Mouse (Mus musculus) left cerebral cortex, adult 11 months (tissue): ENCODE results near the gene Ccnq.
"Not testable (repeated sequence)": the region's sequence is repeated elsewhere in the genome, so short reads cannot be mapped to it uniquely, and the experiment has no call there.

ENCODE experiments used
- DNase-seq: peaks from one replicate; pipeline ENCODE4 v3.0.0; 2022; ENCODE audit warnings: low spot score

Gene Ccnq

GRCm38 (mm10) chr11:78762201-78762600 lies 10.7 kb upstream of the Ccnq start:
- no peak for DNase-seq

GRCm38 (mm10) chr11:78761086-78761485 lies 9.6 kb upstream of the Ccnq start:
- DNase-seq = no peak

- DNase-seq = no peak
Measured at GRCm38 (mm10) chr11:78755299-78755698, 3.8 kb upstream of the Ccnq start.

DNA sequence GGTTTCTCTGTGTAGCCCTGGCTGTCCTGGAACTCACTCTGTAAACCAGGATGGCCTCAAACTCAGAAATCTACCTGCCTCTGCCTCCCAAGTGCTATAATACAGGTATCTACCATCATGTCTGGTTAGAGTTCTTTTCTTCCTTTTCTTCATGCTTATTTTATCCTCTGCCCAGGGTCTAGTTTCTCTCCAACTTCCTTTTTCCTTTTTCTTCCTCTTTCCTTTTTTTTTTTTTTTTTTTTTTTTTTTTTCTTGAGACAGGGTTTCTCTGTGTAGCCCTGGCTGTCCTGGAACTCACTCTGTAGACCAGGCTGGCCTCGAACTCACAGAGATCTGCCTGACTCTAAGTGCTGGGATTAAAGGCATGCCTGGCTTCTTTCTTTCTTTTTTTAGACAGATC lies 2.6 kb upstream of the Ccnq start:
- DNase-seq = not testable (repeated sequence)

GRCm38 (mm10) chr11:78753183-78753582 lies 1.7 kb upstream of the Ccnq start:
- DNase-seq = no peak

DNA sequence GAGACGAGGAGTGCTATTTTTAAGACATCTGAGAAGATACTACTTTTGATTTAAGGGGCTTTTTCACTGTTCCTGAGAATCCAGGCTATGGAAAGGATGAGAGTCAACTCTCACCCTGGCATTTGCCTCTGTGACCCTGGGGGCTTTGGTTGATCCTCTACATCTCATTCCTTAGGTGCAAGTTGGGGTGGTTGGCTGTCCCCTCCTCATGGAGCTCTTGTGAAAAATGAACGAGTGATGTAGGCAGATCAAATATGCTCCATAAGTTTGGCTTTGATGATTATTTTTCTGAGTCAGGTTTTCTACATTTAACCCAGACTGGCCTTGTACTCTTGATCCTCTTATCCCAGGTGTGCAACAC lies 294 bp upstream of the Ccnq start:
- DNase-seq = no peak

- no peak for DNase-seq
Measured at GRCm38 (mm10) chr11:78746264-78746663, 5.3 kb downstream of the Ccnq start.

DNA sequence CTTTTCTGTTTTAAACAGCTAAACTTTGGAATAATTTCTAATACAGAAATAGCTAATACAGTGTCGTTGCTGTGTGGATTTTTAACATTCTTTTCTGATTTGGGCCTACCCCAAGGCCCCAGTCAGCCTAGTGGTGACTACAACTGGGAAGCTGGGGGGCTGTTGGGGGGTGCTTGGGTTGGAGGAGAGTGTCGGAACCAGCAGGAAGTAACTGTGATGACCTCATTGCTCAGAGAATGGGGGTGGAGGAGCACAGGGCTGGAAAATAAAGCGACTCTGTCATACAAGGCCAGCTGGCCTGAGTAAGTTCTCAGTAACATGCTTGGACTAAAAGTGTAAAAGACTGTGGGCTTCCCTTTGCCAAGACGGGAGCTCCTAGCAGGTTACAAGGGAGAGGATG lies 6.1 kb downstream of the Ccnq start:
- DNase-seq = no peak

- no peak for DNase-seq
Measured at GRCm38 (mm10) chr11:78742461-78742860, 9.1 kb downstream of the Ccnq start.

- DNase-seq = no peak
Measured at GRCm38 (mm10) chr11:78741958-78742357, 9.6 kb downstream of the Ccnq start.

DNA sequence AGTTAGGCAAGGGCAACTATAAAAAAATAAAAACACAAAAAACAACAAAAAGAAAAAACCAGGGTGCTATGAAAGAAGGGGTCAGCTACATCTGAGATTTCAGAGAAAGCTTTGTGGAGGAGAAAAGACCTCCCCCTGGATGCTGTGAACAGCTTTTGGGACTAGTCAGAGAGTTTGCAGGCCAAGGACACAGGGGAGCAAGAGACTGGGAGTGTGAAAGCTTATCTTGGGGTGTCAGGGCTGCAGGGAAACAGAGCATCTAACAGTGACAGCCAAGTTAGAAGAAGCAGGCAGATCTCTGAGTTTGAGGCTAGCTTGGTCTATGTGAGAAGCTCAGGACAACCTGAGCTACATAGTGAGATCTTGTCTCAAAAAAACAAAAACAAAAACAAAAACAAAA lies 12.2 kb downstream of the Ccnq start:
- no peak for DNase-seq

DNA sequence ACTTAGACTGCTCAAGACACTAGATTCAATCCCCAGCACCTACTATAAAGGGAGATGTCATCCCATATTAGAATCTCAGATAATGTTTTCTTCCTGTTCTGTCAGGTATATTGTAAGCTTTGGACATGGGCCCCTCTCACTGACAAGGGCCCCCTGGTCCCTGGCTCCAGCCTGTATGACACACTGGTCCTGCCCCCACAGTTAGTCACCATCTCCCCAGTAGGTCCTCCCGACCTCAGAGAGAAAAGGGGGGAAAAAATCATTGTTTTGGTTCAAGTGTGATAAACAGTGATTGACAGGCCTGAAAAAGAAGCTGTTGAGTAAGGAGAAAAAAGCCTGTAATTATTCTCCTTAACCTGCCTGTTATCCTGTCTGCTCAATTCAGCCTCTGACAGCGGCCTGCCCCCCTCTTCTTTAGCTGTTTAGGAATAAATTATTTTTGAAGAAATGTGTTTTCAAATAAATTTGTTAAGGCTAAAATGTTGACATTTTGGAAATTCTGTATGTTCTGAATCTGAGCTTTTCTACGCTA lies 14.6 kb downstream of the Ccnq start:
- DNase-seq = no peak

DNA sequence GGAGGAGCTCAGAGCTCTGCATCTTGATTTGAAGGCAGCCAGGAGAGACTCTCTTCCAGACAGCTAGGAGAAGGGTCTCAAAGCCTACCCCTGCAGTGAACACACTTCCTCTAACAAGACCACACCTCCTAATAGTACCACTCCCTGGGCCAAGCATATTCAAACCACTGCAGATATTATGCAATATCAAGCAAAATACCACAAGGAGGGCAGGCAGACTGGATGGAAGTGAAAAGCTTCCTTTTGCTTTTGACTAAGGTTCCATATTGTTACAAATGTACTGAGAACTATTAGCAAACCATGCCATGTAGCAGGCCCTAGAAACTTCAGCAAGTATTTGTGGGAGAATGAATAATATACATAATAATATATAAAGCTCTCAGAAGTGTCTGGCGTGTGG lies 16.4 kb downstream of the Ccnq start:
- DNase-seq = no peak

DNA sequence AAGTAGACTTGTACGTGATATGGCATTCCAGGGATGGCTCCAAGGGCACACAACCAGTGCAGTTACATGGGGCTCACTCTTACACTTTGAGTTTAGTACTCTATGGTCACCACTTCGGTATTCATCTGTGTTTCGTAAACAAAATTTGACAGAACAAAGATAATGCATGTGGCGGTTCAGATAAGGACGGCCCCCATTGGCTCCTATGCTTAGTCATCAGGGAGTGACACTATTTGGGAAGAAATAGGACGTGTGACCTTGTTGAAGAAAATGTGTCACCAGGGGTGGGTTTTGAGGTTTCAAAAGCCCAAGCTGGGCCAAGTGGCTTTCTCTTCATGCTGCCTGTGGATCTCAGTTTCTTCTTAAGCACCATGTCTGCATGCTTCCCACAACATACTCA lies 18.9 kb downstream of the Ccnq start:
- DNase-seq = no peak

- no peak for DNase-seq
Measured at GRCm38 (mm10) chr11:78730902-78731301, 20.6 kb downstream of the Ccnq start.

DNA sequence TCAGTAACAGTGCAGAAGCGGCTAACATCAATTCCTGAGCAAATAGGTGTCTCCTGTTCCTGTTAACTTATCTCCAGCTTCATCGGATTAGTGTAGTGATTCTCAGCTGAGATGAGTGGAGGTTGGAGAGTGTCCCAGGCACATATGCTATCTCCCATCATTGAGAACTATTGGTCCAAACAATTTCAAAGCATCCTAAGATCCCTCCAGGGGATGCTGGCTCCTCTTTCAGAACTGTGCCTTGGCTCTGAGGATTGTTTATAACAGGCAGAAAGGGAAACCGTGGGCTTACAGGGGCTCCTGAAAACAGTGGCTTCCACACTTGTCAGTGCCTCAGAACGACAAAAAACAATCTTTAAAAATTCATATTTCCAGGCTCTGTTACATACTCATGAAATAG lies 23.5 kb downstream of the Ccnq start:
- no peak for DNase-seq

GRCm38 (mm10) chr11:78726366-78726765 lies 25.2 kb downstream of the Ccnq start:
- DNase-seq = peak; percentile 74

DNA sequence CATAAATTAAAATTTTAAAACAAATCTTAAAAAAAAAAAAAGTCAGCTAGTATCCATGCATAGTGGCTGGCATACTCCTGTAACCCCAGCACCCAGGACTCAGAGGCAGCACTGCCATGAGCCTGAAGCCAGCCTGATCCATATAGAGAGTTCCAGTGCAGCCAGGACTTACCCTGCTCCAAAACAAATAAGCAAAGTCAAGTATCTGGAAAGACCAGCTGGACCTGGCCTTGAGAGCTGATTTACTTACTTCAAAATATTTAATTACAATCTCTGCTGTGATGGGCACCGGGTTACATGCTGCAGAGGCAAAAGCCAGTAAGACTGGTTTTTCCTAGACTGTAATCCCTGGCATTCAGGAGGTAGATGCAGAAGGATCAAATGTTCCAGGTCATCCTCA lies 26.7 kb downstream of the Ccnq start:
- DNase-seq = no peak

DNA sequence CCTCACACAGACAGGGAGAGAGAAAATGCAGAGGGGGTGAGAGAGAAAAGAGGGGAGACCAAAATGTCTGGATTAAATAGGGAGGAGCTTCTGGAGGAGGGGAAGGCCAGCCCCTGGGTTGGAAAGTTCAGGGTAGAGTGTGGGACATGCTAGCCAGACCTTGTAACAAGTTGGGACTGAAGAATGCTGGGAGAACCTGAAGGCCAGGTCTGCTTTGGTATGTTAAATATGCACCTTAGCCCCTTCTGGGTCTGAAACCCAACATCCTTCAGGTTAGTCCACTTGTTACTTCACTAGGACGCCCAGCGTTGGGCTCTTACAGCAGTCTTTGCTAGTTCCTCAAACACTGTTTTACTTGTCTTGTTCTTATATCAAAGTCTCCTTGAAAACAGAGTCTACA lies 30.1 kb downstream of the Ccnq start:
- no peak for DNase-seq

DNA sequence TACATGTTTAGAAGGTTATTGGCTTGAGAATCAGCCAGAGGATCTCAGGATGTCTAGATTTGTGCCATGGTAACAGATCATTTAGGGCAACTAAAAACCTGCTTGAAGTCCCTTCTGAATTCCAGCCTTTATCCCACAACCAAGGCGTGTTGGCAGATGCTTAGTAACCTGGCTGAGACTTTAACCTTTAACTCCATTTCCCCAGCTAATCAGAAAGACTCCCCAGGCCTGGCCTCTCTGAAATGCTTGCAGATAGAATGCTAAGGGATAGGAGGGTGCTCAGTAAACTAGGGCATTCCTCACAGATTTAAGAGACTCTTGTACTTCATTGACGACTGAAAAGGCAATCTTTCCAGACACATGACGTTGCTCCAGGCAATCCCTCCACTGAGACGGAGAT lies 33.9 kb downstream of the Ccnq start:
- DNase-seq = no peak

DNA sequence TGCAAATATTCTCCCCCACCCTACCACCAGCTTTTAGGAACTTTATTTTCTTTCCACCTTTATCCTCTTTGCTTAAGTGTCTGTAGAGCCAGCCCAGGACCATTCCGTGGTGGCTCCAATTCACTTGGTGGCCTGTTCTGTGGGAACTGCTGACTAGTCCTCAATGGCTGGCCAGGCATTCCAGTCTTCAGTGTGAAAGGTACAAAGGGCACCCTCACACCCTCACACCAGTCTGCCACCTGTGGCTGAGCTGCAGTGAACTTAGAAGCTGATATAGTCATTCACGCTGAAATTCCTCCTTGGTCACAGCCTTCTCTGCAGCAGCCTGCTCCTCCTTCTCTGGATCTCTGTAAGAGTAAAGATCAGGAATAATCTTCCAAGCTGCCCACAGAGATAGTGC lies 42.9 kb downstream of the Ccnq start:
- no peak for DNase-seq

GRCm38 (mm10) chr11:78706026-78706425 lies 45.5 kb downstream of the Ccnq start:
- DNase-seq = no peak

GRCm38 (mm10) chr11:78703085-78703484 lies 48.4 kb downstream of the Ccnq start:
- no peak for DNase-seq

GRCm38 (mm10) chr11:78702319-78702718 lies 49.2 kb downstream of the Ccnq start:
- DNase-seq = peak; percentile 21
